Mouse (Mus musculus): Measurements from ENCODE around the gene Amacr. TPM values are rescaled to one million over a fixed set of nuclear protein-coding genes. Genes with fewer than 3 reads are reported as not detected.

Amacr gene
- total and polyA plus RNA-seq, 3 experiments = 2.7 to 7.5 (median 4.7) TPM

DNA sequence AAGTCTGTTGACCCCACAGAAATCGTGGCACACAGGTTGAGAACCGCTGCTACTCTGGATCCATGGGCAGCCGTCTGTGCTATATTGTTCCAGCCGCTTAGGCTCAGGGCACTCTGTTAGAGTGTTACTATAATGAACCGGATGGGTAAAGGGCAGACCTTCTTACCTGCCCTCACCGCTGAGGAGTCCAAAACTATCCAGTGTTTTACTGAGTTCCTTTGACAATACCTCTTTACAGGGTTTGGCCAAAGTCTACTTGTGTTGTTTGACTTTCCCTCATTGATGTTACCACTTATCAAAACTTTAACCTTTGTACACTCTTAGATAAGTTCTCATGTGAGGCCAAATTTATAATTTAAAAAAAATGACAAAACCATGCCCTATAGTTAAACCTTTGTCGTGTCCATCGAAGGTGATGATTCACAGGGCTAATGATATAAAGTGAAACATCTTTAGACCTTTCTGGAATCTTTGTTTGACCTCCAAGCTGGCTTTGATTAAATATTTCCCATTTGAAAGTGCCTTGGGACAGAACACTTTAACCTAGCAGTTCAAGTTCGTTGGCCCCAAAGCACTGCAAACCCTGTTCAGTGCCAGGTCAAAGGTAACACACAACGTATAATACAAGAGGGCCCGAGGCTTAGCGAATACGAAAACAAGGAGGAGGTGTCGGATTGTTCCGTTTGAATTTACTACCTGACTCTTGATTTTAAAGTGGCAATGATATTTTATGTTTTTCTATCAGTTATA lies 22.1 kb upstream of the Amacr start:
- H3K27me3 ChIP-seq (ENCODE audit: insufficient read depth, low read length) = peaks cover 4% of the 10 kb centered on the region; the same call in 1 of the 2 replicates
- H3K4me1 ChIP-seq (ENCODE audit: insufficient read depth, low read depth, low read length) = no peaks in the 10 kb centered on the region
- no peak for DNase-seq (ENCODE audit: low spot score)
- no peak for ATAC-seq (ENCODE audit: extremely low read depth, insufficient number of reproducible peaks, low FRiP score, poor library complexity, severe bottlenecking)
- TF ChIP-seq TAL1 (conservative IDR thresholded peaks at IDR 0.05; ENCODE audit: low read depth, low read length) (no peak), POLR2AphosphoS5 (IDR thresholded peaks at IDR 0.05; ENCODE audit: insufficient replicate concordance, low read depth, low read length) (no peak), GATA2 (IDR thresholded peaks at IDR 0.05; ENCODE audit: borderline replicate concordance, low read depth, low read length) (no peak), CTCF (IDR thresholded peaks at IDR 0.05; ENCODE audit: low read depth, low read length) (no peak), GATA1 (IDR thresholded peaks at IDR 0.05; ENCODE audit: borderline replicate concordance, low read length) (no peak)
- H3K4me3 ChIP-seq (ENCODE audit: low read depth, low read length) = no peak overlapping the region
- H3K36me3 ChIP-seq (replicated peaks) = no peaks in the 10 kb centered on the region
- H3K9me3 ChIP-seq (replicated peaks) = no peaks in the 10 kb centered on the region

DNA sequence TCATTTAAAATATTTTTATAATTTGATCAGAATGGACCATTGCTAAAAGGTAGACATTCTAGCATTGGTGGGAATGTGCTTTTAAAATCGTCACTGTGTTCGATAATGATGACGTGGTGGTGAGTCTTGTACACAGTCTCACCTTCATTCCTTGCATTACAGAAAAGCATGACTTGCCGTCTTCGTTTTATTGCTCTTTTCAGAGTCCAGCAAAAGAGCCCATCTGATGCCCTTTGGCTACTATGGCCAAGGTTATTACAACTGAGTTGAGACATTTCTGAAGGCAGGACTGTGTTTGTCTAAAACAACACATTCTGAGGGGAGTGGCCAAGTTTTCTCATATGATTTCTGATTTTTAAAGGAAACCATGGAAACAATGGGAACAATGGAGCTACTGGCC lies 21.3 kb upstream of the Amacr start:
- ATAC-seq (ENCODE audit: extremely low read depth, insufficient number of reproducible peaks, low FRiP score, poor library complexity, severe bottlenecking) (no peak), DNase-seq (ENCODE audit: low spot score) (no peak)
- Histone ChIP-seq H3K4me3 (ENCODE audit: low read depth, low read length) (no peak overlapping the region), H3K4me1 (ENCODE audit: insufficient read depth, low read depth, low read length) (no peaks in the 10 kb centered on the region), H3K27me3 (ENCODE audit: insufficient read depth, low read length) (peaks cover 4% of the 10 kb centered on the region; the same call in 1 of the 2 replicates), H3K36me3 (replicated peaks) (no peaks in the 10 kb centered on the region), H3K9me3 (replicated peaks) (no peaks in the 10 kb centered on the region)
- TF ChIP-seq TAL1 (conservative IDR thresholded peaks at IDR 0.05; ENCODE audit: low read depth, low read length) (no peak), CTCF (IDR thresholded peaks at IDR 0.05; ENCODE audit: low read depth, low read length) (no peak)

DNA sequence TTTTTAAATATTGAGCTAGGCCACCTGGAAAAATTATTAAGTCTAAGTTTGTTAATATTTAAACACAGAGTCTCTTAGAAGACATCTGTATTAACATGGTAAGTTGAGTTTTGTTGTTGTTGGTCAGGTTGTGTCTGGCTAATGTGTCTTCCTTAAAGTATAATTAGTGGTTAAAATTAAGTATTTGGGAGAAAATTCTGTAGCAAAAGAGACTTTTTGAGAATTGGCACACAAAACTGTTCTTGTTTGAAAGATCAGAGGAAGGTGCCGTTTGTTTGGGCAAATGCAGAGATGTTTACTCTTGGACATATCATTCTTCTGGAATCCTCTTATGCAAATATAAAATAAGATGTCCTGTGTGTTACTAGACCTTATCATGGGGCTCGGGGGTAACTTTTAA lies 19.0 kb upstream of the Amacr start:
- no peak for ATAC-seq (ENCODE audit: extremely low read depth, insufficient number of reproducible peaks, low FRiP score, poor library complexity, severe bottlenecking)
- H3K4me1 ChIP-seq (ENCODE audit: insufficient read depth, low read depth, low read length) = no peaks in the 10 kb centered on the region
- H3K9me3 ChIP-seq (replicated peaks) = no peaks in the 10 kb centered on the region
- H3K4me3 ChIP-seq (ENCODE audit: low read depth, low read length) = no peak overlapping the region
- no peak for TF ChIP-seq CTCF (IDR thresholded peaks at IDR 0.05; ENCODE audit: low read depth, low read length)
- no peak for TF ChIP-seq GATA1 (IDR thresholded peaks at IDR 0.05; ENCODE audit: borderline replicate concordance, low read length)
- no peak for TF ChIP-seq TAL1 (conservative IDR thresholded peaks at IDR 0.05; ENCODE audit: low read depth, low read length)
- no peak for TF ChIP-seq POLR2AphosphoS5 (IDR thresholded peaks at IDR 0.05; ENCODE audit: insufficient replicate concordance, low read depth, low read length)
- TF ChIP-seq GATA2 (IDR thresholded peaks at IDR 0.05; ENCODE audit: borderline replicate concordance, low read depth, low read length) = no peak
- peaks cover 4% of the 10 kb centered on the region; the same call in 1 of the 2 replicates for H3K27me3 ChIP-seq (ENCODE audit: insufficient read depth, low read length)
- no peaks in the 10 kb centered on the region for H3K36me3 ChIP-seq (replicated peaks)
- DNase-seq (ENCODE audit: low spot score) = no peak

DNA sequence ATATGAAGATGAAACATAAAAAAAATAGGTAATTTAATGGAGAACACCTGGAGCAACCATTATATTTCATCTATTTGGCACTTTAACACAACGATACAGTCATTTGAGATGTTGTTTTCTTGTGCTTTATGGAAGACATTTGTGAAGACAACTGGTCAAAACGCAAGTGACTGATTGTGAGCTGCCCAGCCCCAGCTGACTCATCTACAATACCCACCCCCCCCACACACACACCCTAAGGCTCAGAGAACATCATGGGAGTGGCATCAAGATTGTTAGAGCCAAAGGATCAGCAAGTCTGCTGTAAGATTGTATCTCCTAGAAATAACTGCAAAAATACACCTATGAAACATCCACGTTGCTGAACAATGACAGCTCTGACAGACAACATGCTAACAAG lies 12.1 kb upstream of the Amacr start:
- H3K4me3 ChIP-seq (ENCODE audit: low read depth, low read length) = no peak overlapping the region
- H3K36me3 ChIP-seq (replicated peaks) = no peaks in the 10 kb centered on the region
- H3K27me3 ChIP-seq (ENCODE audit: insufficient read depth, low read length) = 0 out of 2 replicates have a peak, but pooled peaks cover 3% of the 10 kb centered on the region
- no peaks in the 10 kb centered on the region for H3K9me3 ChIP-seq (replicated peaks)
- ATAC-seq (ENCODE audit: extremely low read depth, insufficient number of reproducible peaks, low FRiP score, poor library complexity, severe bottlenecking) (no peak), DNase-seq (ENCODE audit: low spot score) (no peak)
- TF ChIP-seq POLR2AphosphoS5 (IDR thresholded peaks at IDR 0.05; ENCODE audit: insufficient replicate concordance, low read depth, low read length) (no peak), TAL1 (conservative IDR thresholded peaks at IDR 0.05; ENCODE audit: low read depth, low read length) (no peak), GATA2 (IDR thresholded peaks at IDR 0.05; ENCODE audit: borderline replicate concordance, low read depth, low read length) (no peak), CTCF (IDR thresholded peaks at IDR 0.05; ENCODE audit: low read depth, low read length) (no peak), GATA1 (IDR thresholded peaks at IDR 0.05; ENCODE audit: borderline replicate concordance, low read length) (no peak)
- H3K4me1 ChIP-seq (ENCODE audit: insufficient read depth, low read depth, low read length) = no peaks in the 10 kb centered on the region

DNA sequence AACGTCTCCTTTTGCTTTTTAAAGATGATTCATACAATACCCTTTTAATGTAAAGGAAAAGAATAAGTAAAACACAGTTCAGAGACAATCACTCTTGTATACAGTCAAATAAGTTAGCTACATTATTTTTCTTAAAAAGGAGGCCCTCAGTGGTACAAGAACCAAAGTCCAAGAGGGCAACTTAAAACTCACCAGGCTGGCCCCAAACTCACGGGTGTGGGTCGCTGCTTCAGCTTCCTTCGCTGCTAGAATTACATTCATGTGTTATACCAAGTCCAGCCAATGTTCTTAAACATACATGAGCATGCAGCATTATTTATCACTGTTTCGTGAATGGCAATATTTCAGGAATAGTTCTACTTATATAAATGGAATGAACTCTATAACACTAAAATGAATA lies 10.8 kb upstream of the Amacr start:
- H3K9me3 ChIP-seq (replicated peaks) = no peaks in the 10 kb centered on the region
- no peaks in the 10 kb centered on the region for H3K4me1 ChIP-seq (ENCODE audit: insufficient read depth, low read depth, low read length)
- no peak for TF ChIP-seq POLR2AphosphoS5 (IDR thresholded peaks at IDR 0.05; ENCODE audit: insufficient replicate concordance, low read depth, low read length)
- TF ChIP-seq TAL1 (conservative IDR thresholded peaks at IDR 0.05; ENCODE audit: low read depth, low read length) = no peak
- no peak for TF ChIP-seq CTCF (IDR thresholded peaks at IDR 0.05; ENCODE audit: low read depth, low read length)
- TF ChIP-seq GATA1 (IDR thresholded peaks at IDR 0.05; ENCODE audit: borderline replicate concordance, low read length) = no peak
- TF ChIP-seq GATA2 (IDR thresholded peaks at IDR 0.05; ENCODE audit: borderline replicate concordance, low read depth, low read length) = no peak
- DNase-seq (ENCODE audit: low spot score) (no peak), ATAC-seq (ENCODE audit: extremely low read depth, insufficient number of reproducible peaks, low FRiP score, poor library complexity, severe bottlenecking) (no peak)
- no peaks in the 10 kb centered on the region for H3K36me3 ChIP-seq (replicated peaks)
- peaks cover 5% of the 10 kb centered on the region; the same call in 1 of the 2 replicates for H3K27me3 ChIP-seq (ENCODE audit: insufficient read depth, low read length)
- H3K4me3 ChIP-seq (ENCODE audit: low read depth, low read length) = no peak overlapping the region

DNA sequence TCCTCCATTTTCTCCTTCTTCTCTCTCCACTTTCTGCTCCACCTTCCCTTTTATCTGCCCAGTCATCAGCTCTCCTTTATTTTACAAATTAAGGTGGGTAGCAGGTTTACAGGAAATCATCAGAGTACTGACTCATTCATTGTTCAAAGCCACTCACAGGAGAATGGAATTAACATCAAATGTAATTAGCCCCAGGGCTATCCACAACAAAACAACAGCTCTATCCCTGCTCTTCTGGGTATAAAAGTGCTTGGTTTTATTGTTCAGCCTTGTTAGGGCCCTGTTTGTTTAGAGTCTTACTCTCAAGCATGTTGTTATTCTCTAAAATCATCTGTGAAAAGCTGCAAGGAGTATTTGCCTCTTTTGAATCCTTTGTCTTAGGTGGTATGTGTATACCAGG lies 4.4 kb upstream of the Amacr start:
- no peak for ATAC-seq (ENCODE audit: extremely low read depth, insufficient number of reproducible peaks, low FRiP score, poor library complexity, severe bottlenecking)
- H3K4me1 ChIP-seq (ENCODE audit: insufficient read depth, low read depth, low read length) = peaks cover 6% of the 10 kb centered on the region
- DNase-seq (ENCODE audit: low spot score) = no peak
- H3K4me3 ChIP-seq (ENCODE audit: low read depth, low read length) = no peak overlapping the region
- peaks cover 3% of the 10 kb centered on the region; the same call in 1 of the 2 replicates for H3K27me3 ChIP-seq (ENCODE audit: insufficient read depth, low read length)
- TF ChIP-seq CTCF (IDR thresholded peaks at IDR 0.05; ENCODE audit: low read depth, low read length) = no peak
- TF ChIP-seq POLR2AphosphoS5 (IDR thresholded peaks at IDR 0.05; ENCODE audit: insufficient replicate concordance, low read depth, low read length) = no peak
- no peak for TF ChIP-seq GATA2 (IDR thresholded peaks at IDR 0.05; ENCODE audit: borderline replicate concordance, low read depth, low read length)
- no peak for TF ChIP-seq TAL1 (conservative IDR thresholded peaks at IDR 0.05; ENCODE audit: low read depth, low read length)
- no peak for TF ChIP-seq GATA1 (IDR thresholded peaks at IDR 0.05; ENCODE audit: borderline replicate concordance, low read length)
- H3K36me3 ChIP-seq (replicated peaks) = no peaks in the 10 kb centered on the region
- H3K9me3 ChIP-seq (replicated peaks) = no peaks in the 10 kb centered on the region

All from G1E (cell line).